Mouse (Mus musculus) embryonic facial prominence, embryonic 11.5 days (tissue): ENCODE data around the gene Gm4553. TPM values are rescaled to one million over a fixed set of nuclear protein-coding genes. Genes with fewer than 3 reads are reported as not detected.
"Not testable (repeated sequence)": the region's sequence is repeated elsewhere in the genome, so short reads cannot be mapped to it uniquely, and the experiment has no call there.

Experiments used
- ATAC-seq: fragments of 200-750 bp; cut with Nextera tagmentation; replicated peaks from 2 replicates; pipeline ENCODE4 v1.8.0; 2017; ENCODE audit warnings: low read depth; ENCODE audit not compliant: insufficient number of reproducible peaks, low FRiP score, low TSS enrichment
- DNase-seq: peaks from one replicate; pipeline ENCODE4 v3.0.0-alpha.2; 2015; ENCODE audit warnings: low spot score
- H3K27ac ChIP-seq: fragments of 300-500 bp; sonication (generic); replicated peaks from 2 replicates; pipeline ENCODE4 v1.5.1; 2014; ENCODE audit warnings: mild to moderate bottlenecking, low read depth, low read length, control low read depth
- H3K27me3 ChIP-seq: fragments of 300-500 bp; sonication (generic); 2 replicates; pipeline ENCODE4 v1.6.1; 2014; ENCODE audit warnings: mild to moderate bottlenecking, low read length, moderate library complexity, mixed read lengths; ENCODE audit not compliant: control insufficient read depth, insufficient read depth
- H3K36me3 ChIP-seq: fragments of 300-500 bp; sonication (generic); replicated peaks from 2 replicates; pipeline ENCODE4 v1.6.1; 2014; ENCODE audit warnings: low read depth, mild to moderate bottlenecking, low read length, moderate library complexity, mixed read lengths; ENCODE audit not compliant: control insufficient read depth, insufficient read depth
- H3K4me1 ChIP-seq: fragments of 300-500 bp; sonication (generic); 2 replicates; pipeline ENCODE4 v1.6.1; 2014; ENCODE audit warnings: low read length, mixed read lengths; ENCODE audit not compliant: control insufficient read depth, insufficient read depth
- H3K4me2 ChIP-seq: fragments of 300-500 bp; sonication (generic); 2 replicates; pipeline ENCODE4 v1.6.1; 2014; ENCODE audit warnings: low read depth, mild to moderate bottlenecking, control low read depth, low read length, moderate library complexity
- H3K4me3 ChIP-seq: fragments of 300-500 bp; sonication (generic); 2 replicates; pipeline ENCODE4 v1.5.1; 2014; ENCODE audit warnings: low read depth, low read length, control low read depth
- H3K9ac ChIP-seq: fragments of 300-500 bp; sonication (generic); replicated peaks from 2 replicates; pipeline ENCODE4 v1.6.1; 2014; ENCODE audit warnings: mild to moderate bottlenecking, control low read depth, low read length
- H3K9me3 ChIP-seq: fragments of 300-500 bp; sonication (generic); replicated peaks from 2 replicates; pipeline ENCODE4 v1.6.1; 2016; ENCODE audit warnings: mild to moderate bottlenecking, low read length, inconsistent platforms, mixed read lengths; ENCODE audit not compliant: control insufficient read depth
- WGBS: fragments of 180-500 bp; shearing (Covaris S2); extraction: QIAGEN DNeasy Blood & Tissue Kit; methylation state at CpG from one replicate; pipeline ENCODE4 v1.1.7; 2014; 5-methylcytosine and 5-hydroxymethylcytosine counted together
- polyA plus RNA-seq: library from polyadenylated mRNA; unstranded; fragments of >200 nt; fragmentation: Nextera tagmentation; extraction: Ambion mirVana; gene quantifications from 2 replicates; pipeline ENCODE4 v1.2.1, GENCODE M21; 2014

Gene Gm4553
- polyA plus RNA-seq, 1 experiment from 2014 or later: not detected

- H3K36me3 ChIP-seq: no peaks in the 10 kb centered on the region
- no peak for ATAC-seq
- H3K27me3 ChIP-seq: no peaks in the 10 kb centered on the region
- H3K27ac ChIP-seq: no peak overlapping the region
- no peak overlapping the region for H3K9ac ChIP-seq
- WGBS: 74% methylated on average over 4 of the region's 4 CpGs
- no peak overlapping the region for H3K4me2 ChIP-seq
- H3K9me3 ChIP-seq: no peaks in the 10 kb centered on the region
- H3K4me3 ChIP-seq: no peak overlapping the region
- DNase-seq: no peak
- H3K4me1 ChIP-seq: no peaks in the 10 kb centered on the region
Observed at GRCm38 (mm10) chr7:142152191-142152590, 13.3 kb downstream of the Gm4553 start.

- Histone ChIP-seq H3K4me1 (no peaks in the 10 kb centered on the region), H3K4me2 (no peak overlapping the region), H3K27ac (no peak overlapping the region), H3K36me3 (no peaks in the 10 kb centered on the region), H3K9ac (no peak overlapping the region), H3K4me3 (no peak overlapping the region), H3K27me3 (no peaks in the 10 kb centered on the region), H3K9me3 (no peaks in the 10 kb centered on the region)
- DNase-seq: no peak
- no peak for ATAC-seq
Observed at GRCm38 (mm10) chr7:142148633-142149032, 16.9 kb downstream of the Gm4553 start.

- Histone ChIP-seq H3K36me3 (no peaks in the 10 kb centered on the region), H3K9me3 (no peaks in the 10 kb centered on the region), H3K4me2 (no peak overlapping the region), H3K9ac (no peak overlapping the region), H3K4me3 (no peak overlapping the region), H3K4me1 (no peaks in the 10 kb centered on the region), H3K27me3 (no peaks in the 10 kb centered on the region), H3K27ac (no peak overlapping the region)
- 4% methylated on average over 1 of the region's 1 CpGs for WGBS
- peak; percentile 82 for DNase-seq
- ATAC-seq: no peak
Observed at GRCm38 (mm10) chr7:142146033-142146432, 19.5 kb downstream of the Gm4553 start.

- ATAC-seq (no peak), DNase-seq (no peak)
- Histone ChIP-seq H3K4me3 (no peak overlapping the region), H3K9me3 (no peaks in the 10 kb centered on the region), H3K4me1 (no peaks in the 10 kb centered on the region), H3K27ac (no peak overlapping the region), H3K27me3 (no peaks in the 10 kb centered on the region), H3K4me2 (no peak overlapping the region), H3K9ac (no peak overlapping the region), H3K36me3 (no peaks in the 10 kb centered on the region)
- 50% methylated on average over 4 of the region's 4 CpGs for WGBS
Observed at GRCm38 (mm10) chr7:142145413-142145940, 20.1 kb downstream of the Gm4553 start.

GRCm38 (mm10) chr7:142144507-142144906 is 21.0 kb downstream of the Gm4553 start, which contains the start of gene Gm45337:
TSS of gene Gm45337 (minus strand) at chr7:142144607.
- H3K27ac ChIP-seq: no peak within 1 kb of the TSS
- H3K36me3 ChIP-seq: no peaks in the 10 kb centered on the region
- no peak within 1 kb of the TSS for H3K4me2 ChIP-seq
- 76% methylated on average over 1 of the region's 1 CpGs for WGBS
- H3K9me3 ChIP-seq: no peaks in the 10 kb centered on the region
- no peaks in the 10 kb centered on the region for H3K27me3 ChIP-seq
- no peak within 1 kb of the TSS for H3K9ac ChIP-seq
- DNase-seq: no peak
- no peak within 1 kb of the TSS for H3K4me3 ChIP-seq
- ATAC-seq: no peak
- no peaks in the 10 kb centered on the region for H3K4me1 ChIP-seq

- not testable (repeated sequence) for H3K4me2 ChIP-seq, H3K27me3 ChIP-seq, H3K9ac ChIP-seq, ATAC-seq, H3K4me3 ChIP-seq, H3K36me3 ChIP-seq, H3K4me1 ChIP-seq, H3K27ac ChIP-seq, H3K9me3 ChIP-seq, DNase-seq
- WGBS: 38% methylated on average over 1 of the region's 1 CpGs
Observed at GRCm38 (mm10) chr7:142143506-142144010, 22.0 kb downstream of the Gm4553 start.

GRCm38 (mm10) chr7:142140696-142141095 is 24.8 kb downstream of the Gm4553 start:
- H3K4me3 ChIP-seq: no peak overlapping the region
- DNase-seq (no peak), ATAC-seq (no peak)
- H3K9me3 ChIP-seq: no peaks in the 10 kb centered on the region
- no peak overlapping the region for H3K4me2 ChIP-seq
- H3K9ac ChIP-seq: no peak overlapping the region
- 23% methylated on average over 1 of the region's 1 CpGs for WGBS
- H3K27ac ChIP-seq: no peak overlapping the region
- no peaks in the 10 kb centered on the region for H3K4me1 ChIP-seq
- H3K27me3 ChIP-seq: no peaks in the 10 kb centered on the region; the same call in 1 of the 2 replicates
- H3K36me3 ChIP-seq: no peaks in the 10 kb centered on the region

- not testable (repeated sequence) for H3K27me3 ChIP-seq, H3K9me3 ChIP-seq, DNase-seq, H3K4me2 ChIP-seq, H3K4me3 ChIP-seq, H3K4me1 ChIP-seq, ATAC-seq, H3K27ac ChIP-seq, H3K9ac ChIP-seq, H3K36me3 ChIP-seq
- 43% methylated on average over 2 of the region's 2 CpGs for WGBS
Observed at GRCm38 (mm10) chr7:142135934-142136333, 29.6 kb downstream of the Gm4553 start, which contains the start of gene Gm39115. TSS of gene Gm39115 (minus strand) at chr7:142136034.
